Mouse (Mus musculus): ENCODE results near the gene Rtn2.

DNA sequence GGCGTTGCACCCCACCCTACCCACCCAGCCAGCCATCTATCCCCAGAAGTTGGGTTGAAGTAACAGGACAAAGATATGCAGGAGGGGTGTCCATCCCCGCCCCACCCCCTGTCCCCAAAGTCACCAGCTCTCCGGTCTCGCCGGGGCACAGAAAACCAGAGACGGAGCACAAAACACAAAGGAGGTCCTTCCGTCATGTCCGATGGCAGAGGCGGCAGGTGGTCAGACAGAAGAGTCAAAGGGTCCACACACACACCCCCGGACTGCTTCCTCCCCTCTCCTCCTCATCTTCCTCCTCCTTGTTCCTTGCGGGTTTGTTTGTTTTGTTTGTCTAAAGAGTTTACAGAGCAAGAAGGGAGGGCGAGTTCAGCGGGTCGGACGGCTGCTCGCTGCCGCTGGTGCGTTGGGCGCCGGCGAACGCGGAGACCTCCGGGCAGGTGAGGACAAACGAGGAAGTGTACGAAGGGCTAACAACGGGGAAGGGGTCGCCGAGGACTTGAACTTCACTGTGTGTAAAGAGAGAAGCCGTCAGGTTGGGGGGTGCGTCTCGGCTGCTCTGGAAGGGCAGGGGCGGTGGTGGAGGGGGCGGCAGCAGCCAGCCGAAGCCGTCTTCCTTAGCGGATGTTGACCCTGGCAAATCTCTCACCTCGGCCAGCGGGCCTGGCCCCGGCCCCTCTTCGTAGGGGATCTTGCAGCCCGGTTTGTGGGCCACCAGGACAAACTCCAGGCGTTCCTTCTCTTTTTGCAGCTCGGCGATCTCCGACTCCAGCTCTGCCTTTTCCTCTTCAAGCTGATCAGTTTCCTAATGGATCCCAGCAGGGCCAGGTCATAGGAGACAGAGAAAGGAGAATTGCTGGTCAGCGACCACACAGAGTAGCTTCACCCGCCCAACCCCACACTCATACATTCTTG is 22.3 kb downstream of the Rtn2 start:
- TF ChIP-seq ZNF384 (IDR thresholded peaks at IDR 0.05; ENCODE audit: low read depth, low read length) (no peak), MAFK (IDR thresholded peaks at IDR 0.05; ENCODE audit: insufficient read depth, low read depth, low read length) (no peak), ZC3H11A (IDR thresholded peaks at IDR 0.05; ENCODE audit: borderline replicate concordance, low read depth, low read length) (no peak), HCFC1 (IDR thresholded peaks at IDR 0.05; ENCODE audit: borderline replicate concordance, insufficient read depth, low read length) (no peak)
